Mouse (Mus musculus) kidney, postnatal 0 days (tissue): Measurements from ENCODE around the gene Dtd1. TPM values are rescaled to one million over a fixed set of nuclear protein-coding genes. Genes with fewer than 3 reads are reported as not detected.
A peak's percentile ranks its signal among the peaks of the same experiment; 100 is the strongest.

ENCODE experiments used
- ATAC-seq: fragments of 200-750 bp; cut with Nextera tagmentation; replicated peaks from 2 replicates; pipeline ENCODE4 v1.8.0; 2017; ENCODE audit warnings: low read depth, moderate number of reproducible peaks, moderate TSS enrichment, moderate library complexity; ENCODE audit not compliant: low FRiP score
- DNase-seq: peaks from one replicate; pipeline ENCODE4 v3.0.0-alpha.2; 2016; ENCODE audit warnings: low spot score
- H3K27ac ChIP-seq: fragments of 300-500 bp; sonication (generic); 2 replicates; pipeline ENCODE4 v1.5.1; 2014; ENCODE audit warnings: mild to moderate bottlenecking
- H3K27me3 ChIP-seq: fragments of 300-500 bp; sonication (generic); 2 replicates; pipeline ENCODE4 v1.6.1; 2014; ENCODE audit warnings: low read length, mixed read lengths; ENCODE audit not compliant: insufficient read depth
- H3K36me3 ChIP-seq: fragments of 300-500 bp; sonication (generic); 2 replicates; pipeline ENCODE4 v1.6.1; 2014; ENCODE audit warnings: low read length, mixed read lengths; ENCODE audit not compliant: insufficient read depth
- H3K4me1 ChIP-seq: fragments of 300-500 bp; sonication (generic); replicated peaks from 2 replicates; pipeline ENCODE4 v1.6.1; 2014; ENCODE audit warnings: antibody characterized with exemption, low read length, mixed read lengths; ENCODE audit not compliant: insufficient read depth
- H3K4me2 ChIP-seq: fragments of 300-500 bp; sonication (generic); 2 replicates; pipeline ENCODE4 v1.6.1; 2014; ENCODE audit warnings: mild to moderate bottlenecking, low read length, moderate library complexity, mixed read lengths
- H3K4me3 ChIP-seq: fragments of 300-500 bp; sonication (generic); replicated peaks from 2 replicates; pipeline ENCODE4 v1.5.1; 2014; ENCODE audit warnings: low read depth, low read length
- H3K9ac ChIP-seq: fragments of 300-500 bp; sonication (generic); 2 replicates; pipeline ENCODE4 v1.6.1; 2014; ENCODE audit warnings: low read depth, low read length
- H3K9me3 ChIP-seq: fragments of 300-500 bp; sonication (generic); replicated peaks from 2 replicates; pipeline ENCODE4 v1.6.1; 2016; ENCODE audit warnings: low read length, inconsistent platforms, mixed read lengths
- CTCF ChIP-seq: IDR thresholded peaks from 2 replicates; pipeline ENCODE4 v1.5.1; 2016; ENCODE audit warnings: antibody characterized with exemption, low read depth, mild to moderate bottlenecking, moderate library complexity
- WGBS: fragments of 180-500 bp; shearing (Covaris S2); extraction: QIAGEN DNeasy Blood & Tissue Kit; methylation state at CpG from one replicate; pipeline ENCODE4 v1.1.7; 2014; 5-methylcytosine and 5-hydroxymethylcytosine counted together
- polyA plus RNA-seq: library from polyadenylated mRNA; unstranded; fragments of >200 nt; fragmentation: Nextera tagmentation; extraction: Ambion mirVana; gene quantifications from 2 replicates; pipeline ENCODE4 v1.2.1, GENCODE M21; 2015

Dtd1 gene
- polyA plus RNA-seq, 1 experiment from 2014 or later = 59.9 TPM

GRCm38 (mm10) chr2:144621491-144621890 lies 21.8 kb downstream of the Dtd1 start:
- H3K4me3 ChIP-seq = no peak overlapping the region
- H3K27ac ChIP-seq = no peak overlapping the region
- no peaks in the 10 kb centered on the region for H3K4me1 ChIP-seq
- H3K9ac ChIP-seq = no peak overlapping the region
- ATAC-seq (peak; percentile 49; the same call in 1 of the 2 replicates), DNase-seq (peak; percentile 62)
- no peaks in the 10 kb centered on the region for H3K36me3 ChIP-seq
- no peak for TF ChIP-seq CTCF
- no peaks in the 10 kb centered on the region for H3K27me3 ChIP-seq
- H3K4me2 ChIP-seq = no peak overlapping the region
- 43% methylated on average over 6 of the region's 6 CpGs for WGBS
- no peaks in the 10 kb centered on the region for H3K9me3 ChIP-seq

GRCm38 (mm10) chr2:144633551-144633950 lies 33.9 kb downstream of the Dtd1 start:
- no peak overlapping the region for H3K27ac ChIP-seq
- H3K36me3 ChIP-seq = no peaks in the 10 kb centered on the region
- 91% methylated on average over 2 of the region's 2 CpGs for WGBS
- H3K4me2 ChIP-seq = no peak overlapping the region
- H3K27me3 ChIP-seq = no peaks in the 10 kb centered on the region
- H3K4me1 ChIP-seq = no peaks in the 10 kb centered on the region
- no peak for TF ChIP-seq CTCF
- ATAC-seq (no peak), DNase-seq (no peak)
- H3K9me3 ChIP-seq = no peaks in the 10 kb centered on the region
- H3K4me3 ChIP-seq = no peak overlapping the region
- H3K9ac ChIP-seq = no peak overlapping the region

GRCm38 (mm10) chr2:144634231-144634630 lies 34.5 kb downstream of the Dtd1 start:
- TF ChIP-seq CTCF = no peak
- Histone ChIP-seq H3K4me2 (no peak overlapping the region), H3K9me3 (no peaks in the 10 kb centered on the region), H3K27ac (no peak overlapping the region; the same call in 1 of the 2 replicates), H3K36me3 (no peaks in the 10 kb centered on the region), H3K4me3 (no peak overlapping the region), H3K9ac (no peak overlapping the region), H3K27me3 (no peaks in the 10 kb centered on the region), H3K4me1 (no peaks in the 10 kb centered on the region)
- 64% methylated on average over 5 of the region's 5 CpGs for whole genome bisulfite sequencing
- DNase-seq (no peak), ATAC-seq (0 out of 2 replicates have a peak, but pooled peaks have one; percentile 29)

GRCm38 (mm10) chr2:144634729-144635128 lies 35.0 kb downstream of the Dtd1 start:
- no peak for TF ChIP-seq CTCF
- 48% methylated on average over 2 of the region's 2 CpGs for WGBS
- H3K9me3 ChIP-seq = no peaks in the 10 kb centered on the region
- H3K4me1 ChIP-seq = no peaks in the 10 kb centered on the region
- H3K27me3 ChIP-seq = no peaks in the 10 kb centered on the region
- H3K4me2 ChIP-seq = no peak overlapping the region
- peak; percentile 57 for DNase-seq
- no peak for ATAC-seq
- H3K27ac ChIP-seq = no peak overlapping the region
- no peaks in the 10 kb centered on the region for H3K36me3 ChIP-seq
- H3K9ac ChIP-seq = no peak overlapping the region
- no peak overlapping the region for H3K4me3 ChIP-seq

GRCm38 (mm10) chr2:144635644-144636320 lies 36.1 kb downstream of the Dtd1 start:
- no peak overlapping the region for H3K4me2 ChIP-seq
- H3K9me3 ChIP-seq = no peaks in the 10 kb centered on the region
- peak; percentile 66 for DNase-seq
- H3K4me3 ChIP-seq = no peak overlapping the region
- no peak overlapping the region for H3K9ac ChIP-seq
- H3K27me3 ChIP-seq = no peaks in the 10 kb centered on the region
- no peak overlapping the region for H3K27ac ChIP-seq
- no peaks in the 10 kb centered on the region for H3K4me1 ChIP-seq
- 20% methylated on average over 5 of the region's 5 CpGs for WGBS
- TF ChIP-seq CTCF = peak; percentile 90
- H3K36me3 ChIP-seq = no peaks in the 10 kb centered on the region
- 0 out of 2 replicates have a peak, but pooled peaks have one; percentile 65 for ATAC-seq

GRCm38 (mm10) chr2:144637204-144637603 lies 37.5 kb downstream of the Dtd1 start:
- no peak for TF ChIP-seq CTCF
- H3K36me3 ChIP-seq = no peaks in the 10 kb centered on the region

More at GRCm38 (mm10) chr2:144637204-144637603, 37.5 kb downstream of the Dtd1 start:
- H3K9me3 ChIP-seq = no peaks in the 10 kb centered on the region
- no peak overlapping the region for H3K4me2 ChIP-seq
- no peak overlapping the region for H3K9ac ChIP-seq
- no peaks in the 10 kb centered on the region for H3K4me1 ChIP-seq
- no peak for ATAC-seq
- 63% methylated on average over 4 of the region's 4 CpGs for WGBS
- DNase-seq = peak; percentile 16
- H3K27ac ChIP-seq = no peak overlapping the region
- no peaks in the 10 kb centered on the region for H3K27me3 ChIP-seq
- H3K4me3 ChIP-seq = no peak overlapping the region
